Mouse (Mus musculus) liver, embryonic 14.5 days (tissue): ENCODE measurements around the gene Nck1. TPM values are rescaled to one million over a fixed set of nuclear protein-coding genes. Genes with fewer than 3 reads are reported as not detected.

ENCODE experiments used
- ATAC-seq: fragments of 200-750 bp; cut with Nextera tagmentation; 2 replicates; pipeline ENCODE4 v1.8.0; 2017; ENCODE audit warnings: moderate number of reproducible peaks, mild to moderate bottlenecking, moderate library complexity; ENCODE audit not compliant: insufficient read depth
- DNase-seq, 3 experiments: peaks; one replicate each; pipeline ENCODE4 v3.0.0-alpha.2; 2012 to 2013; ENCODE audit warnings: low read depth in 3 of 3, low spot score in 3 of 3
- H3K27ac ChIP-seq: fragments of 300-500 bp; sonication (generic); 2 replicates; pipeline ENCODE4 v1.5.1; 2014; ENCODE audit warnings: moderate library complexity, mild to moderate bottlenecking, control low read depth, inconsistent platforms
- H3K27me3 ChIP-seq: fragments of 300-500 bp; sonication (generic); 2 replicates; pipeline ENCODE4 v1.6.1; 2014; ENCODE audit warnings: mild to moderate bottlenecking, low read length, moderate library complexity; ENCODE audit not compliant: control insufficient read depth, insufficient read depth
- H3K36me3 ChIP-seq: fragments of 300-500 bp; sonication (generic); replicated peaks from 2 replicates; pipeline ENCODE4 v1.6.1; 2014; ENCODE audit warnings: low read depth; ENCODE audit not compliant: control insufficient read depth, insufficient read depth
- H3K4me1 ChIP-seq, 2 experiments: fragments of 200-500 bp in 1 of 2; fragments of 300-500 bp in 1 of 2; sonication (generic) in 1 of 2; replicated peaks; 2 replicates each; pipeline ENCODE4 v1.6.1; 2012 to 2014; ENCODE audit warnings: antibody characterized with exemption in 1 of 2, inconsistent platforms in 1 of 2, low read length in 1 of 2; ENCODE audit not compliant: control insufficient read depth in 2 of 2, insufficient read depth in 2 of 2
- H3K4me2 ChIP-seq: fragments of 300-500 bp; sonication (generic); 2 replicates; pipeline ENCODE4 v1.6.1; 2014; ENCODE audit warnings: low read depth, mild to moderate bottlenecking, control low read depth, moderate library complexity
- H3K4me3 ChIP-seq, 2 experiments: fragments of 200-500 bp in 1 of 2; fragments of 300-500 bp in 1 of 2; sonication (generic) in 1 of 2; 2 replicates each; pipeline ENCODE4 v1.5.1; 2012 to 2014; ENCODE audit warnings: low read depth in 2 of 2, low read length in 2 of 2, mild to moderate bottlenecking in 2 of 2, control low read depth in 1 of 2, inconsistent platforms in 1 of 2, moderate library complexity in 1 of 2; ENCODE audit not compliant: insufficient read depth in 1 of 2
- H3K9ac ChIP-seq: fragments of 300-500 bp; sonication (generic); replicated peaks from 2 replicates; pipeline ENCODE4 v1.6.1; 2014; ENCODE audit warnings: mild to moderate bottlenecking, control low read depth, moderate library complexity
- H3K9me3 ChIP-seq: fragments of 300-500 bp; sonication (generic); 2 replicates; pipeline ENCODE4 v1.6.1; 2016; ENCODE audit warnings: low read length, mixed read lengths; ENCODE audit not compliant: control insufficient read depth
- CTCF ChIP-seq: IDR thresholded peaks from 2 replicates; pipeline ENCODE4 v1.5.1; 2016; ENCODE audit warnings: antibody characterized with exemption, low read depth, control low read depth
- EP300 ChIP-seq: IDR thresholded peaks from 2 replicates; pipeline ENCODE4 v1.6.1; 2016; ENCODE audit warnings: antibody characterized with exemption, low read depth
- WGBS: fragments of 180-500 bp; shearing (Covaris S2); extraction: QIAGEN DNeasy Blood & Tissue Kit; methylation state at CpG from one replicate; pipeline ENCODE4 v1.1.7; 2014; ENCODE audit not compliant: insufficient replicate concordance; 5-methylcytosine and 5-hydroxymethylcytosine counted together
- polyA plus RNA-seq, 2 experiments: library from polyadenylated mRNA; depleted of rRNA in 1 of 2; stranded (reverse) in 1 of 2; unstranded in 1 of 2; fragments of >200 nt; fragmentation: Nextera tagmentation in 1 of 2; extraction: Ambion mirVana in 1 of 2; gene quantifications; 2 replicates each; pipeline versions ENCODE4 v1.2.1 to v1.2.3; 2012 to 2014

Gene Nck1
- polyA plus RNA-seq, 2 experiments, result 12.9 to 18.3 TPM

DNA sequence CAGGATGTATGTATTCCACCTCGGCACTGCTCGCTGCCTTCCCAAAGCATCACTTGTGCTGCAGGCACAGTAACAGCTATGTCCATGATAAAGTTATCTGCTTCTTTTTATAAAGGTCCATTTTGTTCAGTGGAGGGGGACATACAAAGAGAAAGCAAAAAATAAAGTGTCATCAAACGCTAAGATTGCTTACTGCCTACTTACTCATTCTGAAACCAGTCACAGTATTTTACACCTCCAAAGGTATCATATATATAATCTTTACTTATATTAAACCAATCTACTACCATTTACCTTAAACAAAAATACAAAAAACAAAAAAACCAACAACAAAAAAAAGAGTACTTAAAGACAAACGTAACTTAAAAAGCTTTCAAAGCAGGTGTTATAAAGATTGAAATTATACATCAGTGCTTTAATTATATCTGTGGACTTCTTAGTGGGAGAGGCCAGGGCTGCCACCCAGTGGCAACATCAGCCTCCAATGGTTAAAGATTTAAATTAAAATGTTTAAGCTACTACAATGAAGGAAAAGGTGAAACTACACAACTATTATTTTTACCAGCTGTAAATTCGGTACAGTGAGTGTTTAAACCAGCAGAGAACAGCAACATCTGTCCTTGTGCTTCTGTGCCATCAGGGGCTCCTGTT, 52.2 kb downstream of the Nck1 start:
- H3K4me3 ChIP-seq, result no peak overlapping the region
- no peaks in the 10 kb centered on the region for H3K27me3 ChIP-seq
- H3K27ac ChIP-seq, result no peak overlapping the region
- no peaks in the 10 kb centered on the region; the same call in 1 of the 2 replicates for H3K36me3 ChIP-seq
- WGBS, result 73% methylated on average over 5 of the region's 5 CpGs
- ATAC-seq (no peak), DNase-seq (no peak)
- no peaks in the 10 kb centered on the region for H3K9me3 ChIP-seq
- TF ChIP-seq EP300, result no peak
- no peak for TF ChIP-seq CTCF
- H3K4me2 ChIP-seq, result no peak overlapping the region
- H3K9ac ChIP-seq, result no peak overlapping the region
- H3K4me1 ChIP-seq, result no peaks in the 10 kb centered on the region

DNA sequence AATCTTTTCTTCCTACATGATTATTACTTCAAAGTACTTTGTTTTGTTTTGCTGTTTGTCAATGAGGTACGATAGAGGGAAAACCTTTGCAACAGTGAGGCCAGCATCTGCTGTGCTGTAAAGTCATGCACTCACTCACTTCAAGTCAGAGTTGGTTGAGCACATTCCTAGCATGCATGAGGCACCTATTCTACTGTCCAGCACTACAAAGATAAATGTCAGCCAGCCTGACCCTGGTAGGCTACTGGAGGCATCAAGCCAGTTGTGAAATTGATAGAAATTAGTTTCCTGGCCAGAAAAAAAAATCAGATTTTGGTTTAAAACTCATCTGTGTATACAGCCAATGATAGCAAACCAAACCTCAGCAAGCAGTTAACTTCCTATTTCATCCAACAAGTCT, 54.5 kb downstream of the Nck1 start:
- ATAC-seq (no peak), DNase-seq (no peak)
- Histone ChIP-seq H3K4me1 (no peaks in the 10 kb centered on the region), H3K4me3 (no peak overlapping the region), H3K36me3 (no peaks in the 10 kb centered on the region), H3K27ac (no peak overlapping the region), H3K4me2 (no peak overlapping the region), H3K27me3 (no peaks in the 10 kb centered on the region), H3K9me3 (no peaks in the 10 kb centered on the region), H3K9ac (no peak overlapping the region)
- TF ChIP-seq EP300 (no peak), CTCF (no peak)
- 84% methylated on average over 1 of the region's 1 CpGs for WGBS

DNA sequence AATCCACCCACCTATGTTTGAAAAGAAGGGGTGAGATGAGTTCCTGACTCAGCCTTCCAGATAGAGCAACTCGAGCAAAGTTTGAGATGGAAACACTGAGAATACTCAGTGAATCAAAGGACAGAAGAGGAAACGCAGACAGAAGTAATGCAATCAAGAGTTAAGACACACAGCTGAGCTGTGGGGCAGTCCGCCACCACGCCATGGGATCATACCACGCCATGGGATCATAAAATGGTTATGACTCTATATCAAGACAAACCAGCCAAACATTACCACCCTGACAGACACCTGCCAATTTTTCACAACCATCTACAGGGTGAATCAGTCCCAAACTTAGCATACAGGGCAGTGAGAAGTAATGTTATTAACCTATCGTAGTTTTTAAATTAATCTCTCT, 57.0 kb downstream of the Nck1 start:
- no peaks in the 10 kb centered on the region for H3K27me3 ChIP-seq
- 71% methylated on average over 6 of the region's 6 CpGs for WGBS
- no peaks in the 10 kb centered on the region for H3K9me3 ChIP-seq
- TF ChIP-seq EP300, result no peak
- no peak for TF ChIP-seq CTCF
- no peak overlapping the region for H3K27ac ChIP-seq
- DNase-seq (no peak), ATAC-seq (no peak)
- H3K4me1 ChIP-seq, result no peaks in the 10 kb centered on the region
- H3K4me3 ChIP-seq, result no peak overlapping the region
- H3K4me2 ChIP-seq, result no peak overlapping the region
- no peaks in the 10 kb centered on the region for H3K36me3 ChIP-seq
- H3K9ac ChIP-seq, result no peak overlapping the region

GRCm38 (mm10) chr9:100488056-100488713, 57.7 kb downstream of the Nck1 start:
- Histone ChIP-seq H3K27me3 (no peaks in the 10 kb centered on the region), H3K4me1 (no peaks in the 10 kb centered on the region), H3K9ac (no peak overlapping the region), H3K4me3 (no peak overlapping the region), H3K36me3 (no peaks in the 10 kb centered on the region), H3K27ac (no peak overlapping the region), H3K4me2 (no peak overlapping the region), H3K9me3 (no peaks in the 10 kb centered on the region)
- 66% methylated on average over 7 of the region's 7 CpGs for WGBS
- ATAC-seq (no peak), DNase-seq (no peak)
- no peak for TF ChIP-seq CTCF
- no peak for TF ChIP-seq EP300

GRCm38 (mm10) chr9:100486431-100486830, 59.5 kb downstream of the Nck1 start, which contains the start of gene Il20rb:
Il20rb (minus strand) TSS chr9:100486788.
- no peaks in the 10 kb centered on the region for H3K4me1 ChIP-seq
- no peaks in the 10 kb centered on the region for H3K27me3 ChIP-seq
- no peaks in the 10 kb centered on the region for H3K36me3 ChIP-seq
- no peak for ATAC-seq
- H3K27ac ChIP-seq, result no peak within 1 kb of the TSS
- WGBS, result 81% methylated on average over 5 of the region's 5 CpGs
- DNase-seq, result no peak
- no peak within 1 kb of the TSS for H3K4me2 ChIP-seq
- no peak within 1 kb of the TSS for H3K4me3 ChIP-seq
- TF ChIP-seq CTCF (no peak), EP300 (no peak)
- H3K9ac ChIP-seq, result no peak within 1 kb of the TSS
- H3K9me3 ChIP-seq, result no peaks in the 10 kb centered on the region
